Mouse (Mus musculus): ENCODE data around the gene Dlg2. TPM values are rescaled to one million over a fixed set of nuclear protein-coding genes. Genes with fewer than 3 reads are reported as not detected.

Dlg2 gene
- polyA plus RNA-seq, 1 experiment: 6.0 TPM

- no peak for TF ChIP-seq CTCF (IDR thresholded peaks at IDR 0.05; ENCODE audit: borderline replicate concordance, control insufficient read depth, extremely low read depth, insufficient read depth, low read length, poor library complexity)
- no peak for TF ChIP-seq POLR2A (IDR thresholded peaks at IDR 0.05; ENCODE audit: control insufficient read depth, extremely low read depth, insufficient read depth, low read length, poor library complexity)
Measured at GRCm38 (mm10) chr7:91767648-91768047, 1291.2 kb downstream of the Dlg2 start.

GRCm38 (mm10) chr7:91778673-91779072 lies 1302.2 kb downstream of the Dlg2 start:
- no peak overlapping the region for H3K4me3 ChIP-seq (ENCODE audit: control insufficient read depth, insufficient read depth, low read length)
- no peaks in the 10 kb centered on the region for H3K36me3 ChIP-seq (ENCODE audit: control insufficient read depth, insufficient read depth, low read length)
- no peak overlapping the region for H3K27ac ChIP-seq (ENCODE audit: control insufficient read depth, insufficient read depth, low read length)
- no peaks in the 10 kb centered on the region for H3K27me3 ChIP-seq (ENCODE audit: control insufficient read depth, insufficient read depth, low read length)
- no peak for DNase-seq
- H3K4me1 ChIP-seq (replicated peaks; ENCODE audit: control insufficient read depth, insufficient read depth, low read length): no peaks in the 10 kb centered on the region
- no peak for TF ChIP-seq POLR2A (IDR thresholded peaks at IDR 0.05; ENCODE audit: control insufficient read depth, extremely low read depth, insufficient read depth, low read length, poor library complexity)
- TF ChIP-seq CTCF (IDR thresholded peaks at IDR 0.05; ENCODE audit: borderline replicate concordance, control insufficient read depth, extremely low read depth, insufficient read depth, low read length, poor library complexity): no peak

More at GRCm38 (mm10) chr7:91767648-91768047, 1291.2 kb downstream of the Dlg2 start:
- H3K4me1 ChIP-seq (replicated peaks; ENCODE audit: control insufficient read depth, insufficient read depth, low read length): no peaks in the 10 kb centered on the region
- no peak for DNase-seq
- no peak overlapping the region for H3K27ac ChIP-seq (ENCODE audit: control insufficient read depth, insufficient read depth, low read length)
- H3K4me3 ChIP-seq (ENCODE audit: control insufficient read depth, insufficient read depth, low read length): no peak overlapping the region
- H3K27me3 ChIP-seq (ENCODE audit: control insufficient read depth, insufficient read depth, low read length): no peaks in the 10 kb centered on the region
- no peaks in the 10 kb centered on the region for H3K36me3 ChIP-seq (ENCODE audit: control insufficient read depth, insufficient read depth, low read length)

DNA sequence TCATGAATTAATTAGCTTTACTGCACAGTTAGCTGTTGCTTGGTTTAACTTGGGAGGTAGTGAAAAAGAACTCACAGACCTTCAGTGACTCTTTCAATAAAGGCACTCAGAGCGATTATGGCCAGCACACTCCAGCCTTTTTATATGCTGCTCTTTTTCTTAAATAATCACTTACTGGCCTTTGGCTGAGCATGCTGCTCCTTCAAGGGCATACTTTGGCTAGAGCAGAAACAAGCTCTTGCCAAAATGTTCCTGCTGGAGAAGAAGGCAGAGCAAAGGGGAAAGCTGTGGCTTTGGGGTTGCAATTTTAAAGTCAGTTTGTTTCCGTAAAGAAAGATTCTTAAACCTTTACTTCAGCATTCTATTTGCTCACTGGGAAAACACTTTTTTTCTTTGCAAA lies 1308.1 kb downstream of the Dlg2 start:
- Histone ChIP-seq H3K36me3 (ENCODE audit: control insufficient read depth, insufficient read depth, low read length) (no peaks in the 10 kb centered on the region), H3K4me1 (replicated peaks; ENCODE audit: control insufficient read depth, insufficient read depth, low read length) (no peaks in the 10 kb centered on the region), H3K27me3 (ENCODE audit: control insufficient read depth, insufficient read depth, low read length) (no peaks in the 10 kb centered on the region), H3K27ac (ENCODE audit: control insufficient read depth, insufficient read depth, low read length) (no peak overlapping the region), H3K4me3 (ENCODE audit: control insufficient read depth, insufficient read depth, low read length) (no peak overlapping the region)
- TF ChIP-seq CTCF (IDR thresholded peaks at IDR 0.05; ENCODE audit: borderline replicate concordance, control insufficient read depth, extremely low read depth, insufficient read depth, low read length, poor library complexity): no peak
- no peak for TF ChIP-seq POLR2A (IDR thresholded peaks at IDR 0.05; ENCODE audit: control insufficient read depth, extremely low read depth, insufficient read depth, low read length, poor library complexity)
- 88% methylated on average over 2 of the region's 2 CpGs for whole genome bisulfite sequencing
- no peak for DNase-seq

DNA sequence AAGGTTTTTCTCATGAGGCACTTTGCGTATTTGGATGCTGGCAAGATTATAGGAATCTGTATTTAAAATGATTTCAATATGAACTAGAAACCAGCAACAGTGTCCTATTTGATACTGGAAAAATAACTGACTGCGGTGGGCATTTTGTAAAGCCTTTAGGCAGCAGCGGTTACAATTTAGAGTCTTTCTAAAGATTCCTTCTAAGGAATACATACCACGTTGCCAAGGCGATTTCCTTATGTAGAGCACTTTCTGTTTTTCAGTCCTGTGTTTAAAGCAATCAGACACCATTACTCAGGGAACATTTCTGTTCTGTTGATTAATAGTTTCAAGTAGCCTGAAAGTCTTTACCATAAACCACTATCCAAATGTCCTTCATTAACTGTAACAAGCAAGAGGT lies 1309.0 kb downstream of the Dlg2 start:
- DNase-seq: no peak
- Histone ChIP-seq H3K4me1 (replicated peaks; ENCODE audit: control insufficient read depth, insufficient read depth, low read length) (no peaks in the 10 kb centered on the region), H3K36me3 (ENCODE audit: control insufficient read depth, insufficient read depth, low read length) (no peaks in the 10 kb centered on the region), H3K27ac (ENCODE audit: control insufficient read depth, insufficient read depth, low read length) (no peak overlapping the region), H3K27me3 (ENCODE audit: control insufficient read depth, insufficient read depth, low read length) (no peaks in the 10 kb centered on the region), H3K4me3 (ENCODE audit: control insufficient read depth, insufficient read depth, low read length) (no peak overlapping the region)
- TF ChIP-seq CTCF (IDR thresholded peaks at IDR 0.05; ENCODE audit: borderline replicate concordance, control insufficient read depth, extremely low read depth, insufficient read depth, low read length, poor library complexity): no peak
- no peak for TF ChIP-seq POLR2A (IDR thresholded peaks at IDR 0.05; ENCODE audit: control insufficient read depth, extremely low read depth, insufficient read depth, low read length, poor library complexity)
- WGBS: 92% methylated on average over 5 of the region's 5 CpGs

DNA sequence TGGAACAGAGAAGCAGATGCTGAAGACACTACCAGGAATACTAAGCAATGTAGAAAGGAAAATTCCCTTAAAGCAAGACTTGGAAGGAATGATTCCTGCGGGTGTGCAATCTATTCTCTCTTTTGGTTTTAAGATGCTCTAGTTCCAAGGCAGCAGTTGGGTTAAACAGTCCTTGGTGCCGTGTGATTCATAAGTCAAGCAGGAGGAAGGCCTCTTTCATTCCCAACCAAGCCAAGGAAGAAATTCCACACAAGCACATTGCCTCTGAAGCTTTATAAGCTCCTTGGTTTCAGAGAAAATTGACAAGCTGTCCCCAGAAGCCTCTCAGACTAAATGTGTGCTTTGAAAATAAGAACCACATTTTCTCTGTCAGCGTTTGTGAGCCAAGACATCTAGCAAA lies 1309.4 kb downstream of the Dlg2 start:
- H3K4me1 ChIP-seq (replicated peaks; ENCODE audit: control insufficient read depth, insufficient read depth, low read length): no peaks in the 10 kb centered on the region
- no peaks in the 10 kb centered on the region for H3K27me3 ChIP-seq (ENCODE audit: control insufficient read depth, insufficient read depth, low read length)
- no peak overlapping the region for H3K27ac ChIP-seq (ENCODE audit: control insufficient read depth, insufficient read depth, low read length)
- H3K36me3 ChIP-seq (ENCODE audit: control insufficient read depth, insufficient read depth, low read length): no peaks in the 10 kb centered on the region
- no peak overlapping the region for H3K4me3 ChIP-seq (ENCODE audit: control insufficient read depth, insufficient read depth, low read length)
- DNase-seq: no peak
- 94% methylated on average over 3 of the region's 3 CpGs for WGBS
- no peak for TF ChIP-seq CTCF (IDR thresholded peaks at IDR 0.05; ENCODE audit: borderline replicate concordance, control insufficient read depth, extremely low read depth, insufficient read depth, low read length, poor library complexity)
- TF ChIP-seq POLR2A (IDR thresholded peaks at IDR 0.05; ENCODE audit: control insufficient read depth, extremely low read depth, insufficient read depth, low read length, poor library complexity): no peak

DNA sequence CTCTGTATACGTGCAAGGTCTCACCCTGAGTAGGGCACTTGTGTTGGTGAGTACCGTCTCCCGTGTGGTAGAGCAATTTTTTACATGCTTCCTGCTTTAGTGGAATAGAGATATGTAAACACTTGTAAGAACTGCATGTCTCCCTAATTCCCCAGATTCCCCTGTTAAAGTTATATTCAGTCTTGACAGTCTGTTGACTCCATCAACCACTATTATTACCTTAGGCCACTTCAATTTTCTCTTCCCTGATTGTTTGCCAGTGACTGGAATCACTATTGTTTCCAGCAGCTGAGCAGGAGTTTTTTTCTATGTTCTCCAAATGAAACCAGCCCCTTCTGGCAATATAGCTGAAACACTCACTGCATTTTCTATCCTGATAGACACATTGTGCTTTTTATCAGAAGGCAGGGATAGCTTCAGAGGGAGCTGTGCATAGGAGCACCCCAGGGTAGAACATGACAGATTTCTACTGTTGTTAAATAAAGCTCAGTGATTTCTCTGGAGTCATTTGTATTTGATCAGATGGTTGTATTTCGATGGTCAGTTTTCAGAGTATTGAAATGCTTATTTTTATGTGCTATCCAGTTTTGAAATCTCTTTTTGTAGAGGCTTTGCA lies 1314.6 kb downstream of the Dlg2 start:
- WGBS: 84% methylated on average over 4 of the region's 4 CpGs
- no peak for TF ChIP-seq POLR2A (IDR thresholded peaks at IDR 0.05; ENCODE audit: control insufficient read depth, extremely low read depth, insufficient read depth, low read length, poor library complexity)
- no peak for TF ChIP-seq CTCF (IDR thresholded peaks at IDR 0.05; ENCODE audit: borderline replicate concordance, control insufficient read depth, extremely low read depth, insufficient read depth, low read length, poor library complexity)

DNA sequence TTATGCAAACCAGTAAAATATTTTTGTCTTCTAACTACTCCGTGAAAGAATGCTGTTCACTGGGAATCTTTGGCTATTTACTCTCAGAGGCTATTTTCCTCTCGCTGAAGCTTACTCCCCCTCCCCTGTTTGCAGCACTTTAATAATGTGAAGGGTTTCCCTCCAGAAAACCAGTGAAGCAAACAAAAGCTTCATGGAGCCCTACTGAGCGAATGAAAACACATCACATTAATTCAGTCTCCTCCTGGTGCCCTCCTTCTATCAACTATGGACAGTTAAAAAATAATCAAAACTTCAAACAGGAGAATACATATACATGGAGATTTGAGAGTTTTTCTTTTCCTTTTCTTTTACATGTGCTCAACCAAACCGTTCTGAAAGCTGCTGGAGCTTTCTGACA lies 1330.2 kb downstream of the Dlg2 start:
- no peak for DNase-seq
- H3K36me3 ChIP-seq (ENCODE audit: control insufficient read depth, insufficient read depth, low read length): no peaks in the 10 kb centered on the region
- H3K27me3 ChIP-seq (ENCODE audit: control insufficient read depth, insufficient read depth, low read length): no peaks in the 10 kb centered on the region
- H3K4me1 ChIP-seq (replicated peaks; ENCODE audit: control insufficient read depth, insufficient read depth, low read length): no peaks in the 10 kb centered on the region
- no peak overlapping the region for H3K4me3 ChIP-seq (ENCODE audit: control insufficient read depth, insufficient read depth, low read length)
- WGBS: 76% methylated on average over 4 of the region's 4 CpGs
- TF ChIP-seq POLR2A (IDR thresholded peaks at IDR 0.05; ENCODE audit: control insufficient read depth, extremely low read depth, insufficient read depth, low read length, poor library complexity) (no peak), CTCF (IDR thresholded peaks at IDR 0.05; ENCODE audit: borderline replicate concordance, control insufficient read depth, extremely low read depth, insufficient read depth, low read length, poor library complexity) (no peak)
- H3K27ac ChIP-seq (ENCODE audit: control insufficient read depth, insufficient read depth, low read length): no peak overlapping the region

More for the DNA sequence above, 1314.6 kb downstream of the Dlg2 start:
- H3K27me3 ChIP-seq (ENCODE audit: control insufficient read depth, insufficient read depth, low read length): no peaks in the 10 kb centered on the region
- no peak overlapping the region for H3K27ac ChIP-seq (ENCODE audit: control insufficient read depth, insufficient read depth, low read length)
- no peaks in the 10 kb centered on the region for H3K4me1 ChIP-seq (replicated peaks; ENCODE audit: control insufficient read depth, insufficient read depth, low read length)
- no peak for DNase-seq
- no peaks in the 10 kb centered on the region for H3K36me3 ChIP-seq (ENCODE audit: control insufficient read depth, insufficient read depth, low read length)
- H3K4me3 ChIP-seq (ENCODE audit: control insufficient read depth, insufficient read depth, low read length): no peak overlapping the region
